Mouse (Mus musculus) CH12.LX (cell line): ENCODE data around the gene Vkorc1l1. TPM values are rescaled to one million over a fixed set of nuclear protein-coding genes. Genes with fewer than 3 reads are reported as not detected.

Experiments used
- DNase-seq: peaks from one replicate; pipeline ENCODE4 v3.0.0-alpha.2; 2013; ENCODE audit errors: extremely low read depth
- H3K27ac ChIP-seq: 2 replicates; pipeline ENCODE4 v1.5.1; 2012; ENCODE audit warnings: low read depth, mild to moderate bottlenecking, control low read depth, moderate library complexity; ENCODE audit not compliant: insufficient read depth
- H3K27me3 ChIP-seq: replicated peaks from 2 replicates; pipeline ENCODE3; 2012; ENCODE audit warnings: inconsistent platforms
- H3K36me3 ChIP-seq, 2 experiments: replicated peaks in 1 of 2; 2 replicates each; pipeline versions ENCODE3 to v1.6.1; 2012; ENCODE audit warnings: inconsistent platforms in 1 of 2, low read length in 1 of 2, mild to moderate bottlenecking in 1 of 2, mixed read lengths in 1 of 2, moderate library complexity in 1 of 2; ENCODE audit not compliant: control insufficient read depth in 1 of 2, insufficient read depth in 1 of 2
- H3K4me1 ChIP-seq, 2 experiments: 2 replicates each; pipeline ENCODE4 v1.6.1; 2012; ENCODE audit warnings: inconsistent platforms in 1 of 2, moderate library complexity in 1 of 2; ENCODE audit not compliant: insufficient read depth in 2 of 2, control insufficient read depth in 1 of 2
- H3K4me2 ChIP-seq: 2 replicates; pipeline ENCODE4 v1.6.1; 2012; ENCODE audit warnings: low read depth, mild to moderate bottlenecking, control low read depth; ENCODE audit not compliant: poor library complexity, insufficient read depth, severe bottlenecking
- H3K4me3 ChIP-seq, 3 experiments: fragments of 150-350 bp in 1 of 3; sonication (generic) in 1 of 3; replicated peaks in 1 of 3; 2 replicates each; pipeline versions ENCODE3 to v1.5.1; 2011 to 2012; ENCODE audit warnings: low read depth in 2 of 3, low read length in 2 of 3, mild to moderate bottlenecking in 2 of 3, moderate library complexity in 2 of 3, control low read depth in 1 of 3, improper control_type of control experiment in 1 of 3, inconsistent platforms in 1 of 3, mixed read lengths in 1 of 3; ENCODE audit not compliant: poor library complexity in 1 of 3
- H3K79me2 ChIP-seq: replicated peaks from 2 replicates; pipeline ENCODE4 v1.6.1; 2012; ENCODE audit warnings: mild to moderate bottlenecking, moderate library complexity; ENCODE audit not compliant: control insufficient read depth, poor library complexity, insufficient read depth, severe bottlenecking; ENCODE audit errors: extremely low read depth
- H3K9ac ChIP-seq: 2 replicates; pipeline ENCODE4 v1.6.1; 2012; ENCODE audit warnings: low read depth, mild to moderate bottlenecking, control low read depth, moderate library complexity; ENCODE audit not compliant: insufficient read depth
- H3K9me3 ChIP-seq: replicated peaks from 2 replicates; pipeline ENCODE3; 2012; ENCODE audit warnings: low read length, inconsistent platforms, mixed read lengths
- BHLHE40 ChIP-seq: IDR thresholded peaks from 2 replicates; pipeline ENCODE4 v1.6.1; 2011; ENCODE audit warnings: mild to moderate bottlenecking, low read depth, low read length, improper control_type of control experiment
- CHD1 ChIP-seq: IDR thresholded peaks from 2 replicates; pipeline ENCODE4 v1.6.1; 2012; ENCODE audit warnings: low read depth, low read length, improper control_type of control experiment, inconsistent platforms
- ELF1 ChIP-seq: IDR thresholded peaks from 2 replicates; pipeline ENCODE4 v1.6.1; 2014; ENCODE audit warnings: low read depth, mild to moderate bottlenecking, inconsistent platforms, low read length, improper control_type of control experiment
- MAFK ChIP-seq: IDR thresholded peaks from 2 replicates; pipeline ENCODE4 v1.6.1; 2011; ENCODE audit warnings: low read length, improper control_type of control experiment; ENCODE audit not compliant: insufficient replicate concordance
- MAZ ChIP-seq: IDR thresholded peaks from 2 replicates; pipeline ENCODE4 v1.6.1; 2012; ENCODE audit warnings: low read depth, mild to moderate bottlenecking, inconsistent platforms, low read length, improper control_type of control experiment, moderate library complexity
- MYC ChIP-seq: IDR thresholded peaks from 2 replicates; pipeline ENCODE4 v1.6.1; 2011; ENCODE audit warnings: low read depth, mild to moderate bottlenecking, improper control_type of control experiment, low read length
- NELFE ChIP-seq: IDR thresholded peaks from 2 replicates; pipeline ENCODE4 v1.6.1; 2011; ENCODE audit warnings: low read depth, low read length, improper control_type of control experiment
- PAX5 ChIP-seq: IDR thresholded peaks from 2 replicates; pipeline ENCODE4 v1.6.1; 2012; ENCODE audit warnings: low read length, inconsistent platforms, mixed read lengths
- SMC3 ChIP-seq: IDR thresholded peaks from 2 replicates; pipeline ENCODE4 v1.6.1; 2011; ENCODE audit warnings: low read depth, low read length, improper control_type of control experiment
- TCF12 ChIP-seq: IDR thresholded peaks from 2 replicates; pipeline ENCODE4 v1.6.1; 2014; ENCODE audit warnings: low read depth, mild to moderate bottlenecking, inconsistent platforms, low read length, improper control_type of control experiment
- UBTF ChIP-seq: IDR thresholded peaks from 2 replicates; pipeline ENCODE4 v1.6.1; 2012; ENCODE audit warnings: low read depth, mild to moderate bottlenecking, inconsistent platforms, low read length, improper control_type of control experiment, moderate library complexity
- ZC3H11A ChIP-seq: IDR thresholded peaks from 2 replicates; pipeline ENCODE4 v1.6.1; 2012; ENCODE audit warnings: low read depth, mild to moderate bottlenecking, inconsistent platforms, low read length, improper control_type of control experiment
- ZNF384 ChIP-seq: IDR thresholded peaks from 2 replicates; pipeline ENCODE4 v1.6.1; 2012; ENCODE audit warnings: low read depth, low read length, improper control_type of control experiment, inconsistent platforms
- dilution Hi-C: fragments of 300-500 bp; cut with MboI; formaldehyde crosslinking; loops from 2 replicates; pipeline ENCODE4 v1.14.3; 2020; ENCODE audit warnings: low sequenced_read_pairs; ENCODE audit not compliant: extremely low pct_unique_long_range_greater_than_20kb, extremely low pct_ligation_motif_present
- in situ Hi-C: fragments of 300-500 bp; cut with MboI; formaldehyde crosslinking; loops from 3 replicates; pipeline ENCODE4 v1.14.3; 2019; ENCODE audit warnings: low sequenced_read_pairs, low pct_ligation_motif_present, low pct_unique_long_range_greater_than_20kb, mixed read lengths
- polyA plus RNA-seq: library from polyadenylated mRNA; unstranded; fragments of >175 nt; gene quantifications from 2 replicates; pipeline ENCODE4 v1.2.1, GENCODE M21; 2012; ENCODE audit warnings: low read depth; ENCODE audit not compliant: insufficient read length
- total RNA-seq, 2 experiments: library from RNA; depleted of rRNA; stranded (reverse); fragments of 300-350 nt in 1 of 2; fragments of >200 nt in 1 of 2; gene quantifications; 2 replicates each; pipeline ENCODE4 v1.2.3; 2012 to 2014

The Vkorc1l1 gene
- total and polyA plus RNA-seq, 3 experiments, result 8.7 to 33.1 (median 31.4) TPM

GRCm38 (mm10) chr5:129954473-129955254, 12.9 kb downstream of the Vkorc1l1 start:
- Histone ChIP-seq H3K4me2 (no peak overlapping the region), H3K79me2 (peaks cover 10% of the 10 kb centered on the region; the same call in 1 of the 2 replicates), H3K9ac (no peak overlapping the region), H3K27me3 (no peaks in the 10 kb centered on the region)
- in situ Hi-C loops, result no loop called here
- TF ChIP-seq BHLHE40 (no peak), CHD1 (no peak), ZNF384 (no peak), MAFK (no peak), NELFE (no peak), MYC (no peak)
- TF ChIP-seq, all 38 proteins: peak for 0
- no peak overlapping the region for H3K4me3 ChIP-seq
- H3K9me3 ChIP-seq, result no peaks in the 10 kb centered on the region
- dilution Hi-C loops, result no loop called here
- peaks cover 2 to 13% of the 10 kb centered on the region in 2 experiments; a peak in 1 of 4 replicates for H3K4me1 ChIP-seq
- peaks cover 0 to 30% of the 10 kb centered on the region in 2 experiments for H3K36me3 ChIP-seq
- DNase-seq, result no peak
- no peak overlapping the region for H3K27ac ChIP-seq

GRCm38 (mm10) chr5:129955792-129956191, 14.0 kb downstream of the Vkorc1l1 start:
- H3K4me3 ChIP-seq, result no peak overlapping the region
- TF ChIP-seq ELF1 (no peak), SMC3 (no peak), ZC3H11A (no peak), UBTF (no peak), PAX5 (no peak)
- TF ChIP-seq, all 38 proteins: peak for 0
- no peak overlapping the region for H3K27ac ChIP-seq
- peaks cover 0 to 33% of the 10 kb centered on the region in 2 experiments for H3K36me3 ChIP-seq
- H3K9me3 ChIP-seq, result no peaks in the 10 kb centered on the region
- no peak for DNase-seq
- dilution Hi-C loops (no loop called here), in situ Hi-C loops (no loop called here)
- H3K4me1 ChIP-seq, result peaks cover 0 to 7% of the 10 kb centered on the region in 2 experiments; a peak in 1 of 4 replicates
- H3K4me2 ChIP-seq, result no peak overlapping the region
- H3K9ac ChIP-seq, result no peak overlapping the region
- H3K79me2 ChIP-seq, result peaks cover 5% of the 10 kb centered on the region; the same call in 1 of the 2 replicates
- H3K27me3 ChIP-seq, result no peaks in the 10 kb centered on the region

- in situ Hi-C loops, result no loop called here
- H3K79me2 ChIP-seq, result no peaks in the 10 kb centered on the region
- no peak overlapping the region for H3K9ac ChIP-seq
- peaks cover 0 to 20% of the 10 kb centered on the region in 2 experiments for H3K36me3 ChIP-seq
- H3K4me1 ChIP-seq, result peaks cover 0 to 5% of the 10 kb centered on the region in 2 experiments; a peak in 1 of 4 replicates
- no peaks in the 10 kb centered on the region for H3K9me3 ChIP-seq
- no peak for DNase-seq
- no peak overlapping the region for H3K27ac ChIP-seq
- TF ChIP-seq MAZ (no peak), TCF12 (no peak)
- H3K4me3 ChIP-seq, result no peak overlapping the region
- no peaks in the 10 kb centered on the region for H3K27me3 ChIP-seq
- H3K4me2 ChIP-seq, result no peak overlapping the region
- dilution Hi-C loops, result no loop called here
These were observed 21.5 kb downstream of the Vkorc1l1 start for GRCm38 (mm10) chr5:129963224-129963623.
